Mouse (Mus musculus): ENCODE measurements around the gene Sgsh. TPM values are rescaled to one million over a fixed set of nuclear protein-coding genes. Genes with fewer than 3 reads are reported as not detected.

Sgsh gene
- polyA plus RNA-seq, 1 experiment from 2014 or later: 6.4 TPM

DNA sequence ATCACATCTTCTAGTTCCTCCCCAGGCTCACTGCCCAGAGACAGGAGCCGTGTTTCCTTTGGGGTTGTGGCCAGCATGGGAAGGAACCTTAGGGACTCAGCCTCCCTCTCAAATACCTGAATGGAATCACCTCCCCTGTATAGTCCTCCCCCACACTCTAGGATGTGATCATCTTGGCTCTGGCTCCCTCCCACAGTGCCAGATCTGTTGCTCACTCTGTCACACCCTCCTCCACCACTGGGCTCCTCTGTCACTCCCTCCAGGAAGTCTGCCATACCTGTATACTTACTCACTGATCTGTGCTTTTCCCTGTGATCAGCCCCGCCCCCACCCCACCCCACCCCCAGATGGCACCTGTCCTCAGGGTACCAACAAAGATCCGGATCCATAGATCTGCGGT is 24.7 kb downstream of the Sgsh start:
- Histone ChIP-seq H3K27me3 (ENCODE audit: low read depth, poor library complexity, severe bottlenecking) (peaks cover 8% of the 10 kb centered on the region; the same call in 1 of the 2 replicates), H3K4me1 (0 out of 2 replicates have a peak, but pooled peaks cover 3% of the 10 kb centered on the region), H3K27ac (replicated peaks) (no peak overlapping the region), H3K4me3 (no peak overlapping the region), H3K9me3 (replicated peaks) (no peaks in the 10 kb centered on the region), H3K36me3 (no peaks in the 10 kb centered on the region)
- no peak for DNase-seq (ENCODE audit: low spot score)
- WGBS: 72% methylated on average over 4 of the region's 4 CpGs

DNA sequence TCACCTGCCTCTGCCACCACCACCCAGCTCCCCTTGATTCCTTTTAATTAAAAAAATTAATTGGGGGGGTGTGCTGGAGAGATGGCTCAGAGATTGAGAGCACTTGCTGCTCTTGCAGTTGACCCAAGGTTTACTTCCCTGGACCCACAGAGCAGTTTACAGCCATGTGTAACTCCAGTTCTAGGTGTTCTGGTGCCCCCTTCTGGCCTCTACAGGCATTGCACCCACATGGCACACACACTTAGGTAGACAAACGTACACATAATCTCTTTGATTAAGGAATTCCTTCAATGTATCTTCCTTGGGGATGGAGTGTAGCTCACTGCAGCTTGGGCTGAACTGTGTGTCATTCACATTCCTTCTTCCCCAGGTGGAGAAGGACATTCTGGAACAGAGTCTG is 30.3 kb downstream of the Sgsh start:
- Histone ChIP-seq H3K4me3 (no peak overlapping the region), H3K4me1 (no peaks in the 10 kb centered on the region), H3K9me3 (replicated peaks) (peaks cover 8% of the 10 kb centered on the region; the same call in 1 of the 2 replicates), H3K27me3 (ENCODE audit: low read depth, poor library complexity, severe bottlenecking) (peaks cover 5% of the 10 kb centered on the region), H3K27ac (replicated peaks) (no peak overlapping the region), H3K36me3 (no peaks in the 10 kb centered on the region)
- WGBS: 81% methylated on average over 1 of the region's 1 CpGs
- DNase-seq (ENCODE audit: low spot score): no peak

DNA sequence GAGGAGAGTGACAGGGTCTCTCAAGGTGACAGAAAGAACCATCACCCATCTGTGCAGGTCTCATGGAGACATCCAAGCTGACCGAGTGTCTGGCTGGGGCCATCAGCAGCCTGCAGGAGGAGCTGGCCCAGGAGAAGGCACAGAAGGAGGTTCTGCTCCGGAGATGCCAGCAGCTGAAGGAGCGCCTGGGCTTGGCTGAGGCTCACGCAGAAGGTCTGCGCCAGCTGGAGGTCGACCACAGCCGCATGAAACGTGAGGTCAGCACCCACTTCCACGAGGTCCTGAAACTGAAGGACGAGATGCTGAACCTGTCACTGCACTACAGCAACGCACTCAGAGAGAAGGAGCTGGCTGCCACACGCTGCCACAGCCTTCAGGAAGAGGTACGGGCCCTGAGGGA is 32.8 kb downstream of the Sgsh start:
- Histone ChIP-seq H3K27me3 (ENCODE audit: low read depth, poor library complexity, severe bottlenecking) (peaks cover 5% of the 10 kb centered on the region), H3K4me3 (no peak overlapping the region), H3K36me3 (no peaks in the 10 kb centered on the region), H3K27ac (replicated peaks) (no peak overlapping the region), H3K9me3 (replicated peaks) (peaks cover 8% of the 10 kb centered on the region; the same call in 1 of the 2 replicates), H3K4me1 (no peaks in the 10 kb centered on the region)
- 84% methylated on average over 13 of the region's 13 CpGs for WGBS
- DNase-seq (ENCODE audit: low spot score): no peak

DNA sequence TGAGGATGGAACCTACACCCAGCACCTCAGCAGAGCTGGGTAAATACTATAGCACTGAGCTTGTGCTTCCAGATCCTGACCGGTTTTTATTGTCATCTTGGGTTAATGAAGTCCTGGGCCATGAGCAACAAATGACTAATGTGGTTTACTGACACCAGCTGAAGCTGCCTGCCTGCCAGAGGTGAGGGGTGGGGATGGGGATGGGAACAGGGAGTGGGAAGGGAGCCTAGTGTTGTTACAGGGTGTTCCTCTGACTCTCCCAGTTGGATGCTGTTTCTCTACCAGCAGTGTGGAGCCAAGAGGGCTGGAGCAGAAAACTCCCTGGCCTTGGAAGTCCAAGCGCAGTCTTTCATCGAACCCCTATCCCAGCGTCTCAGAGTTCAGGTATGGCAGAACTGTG is 38.6 kb downstream of the Sgsh start:
- Histone ChIP-seq H3K4me3 (no peak overlapping the region), H3K27ac (replicated peaks) (no peak overlapping the region), H3K9me3 (replicated peaks) (no peaks in the 10 kb centered on the region), H3K36me3 (no peaks in the 10 kb centered on the region), H3K27me3 (ENCODE audit: low read depth, poor library complexity, severe bottlenecking) (no peaks in the 10 kb centered on the region), H3K4me1 (no peaks in the 10 kb centered on the region)
- DNase-seq (ENCODE audit: low spot score): no peak
- 91% methylated on average over 4 of the region's 4 CpGs for WGBS

DNA sequence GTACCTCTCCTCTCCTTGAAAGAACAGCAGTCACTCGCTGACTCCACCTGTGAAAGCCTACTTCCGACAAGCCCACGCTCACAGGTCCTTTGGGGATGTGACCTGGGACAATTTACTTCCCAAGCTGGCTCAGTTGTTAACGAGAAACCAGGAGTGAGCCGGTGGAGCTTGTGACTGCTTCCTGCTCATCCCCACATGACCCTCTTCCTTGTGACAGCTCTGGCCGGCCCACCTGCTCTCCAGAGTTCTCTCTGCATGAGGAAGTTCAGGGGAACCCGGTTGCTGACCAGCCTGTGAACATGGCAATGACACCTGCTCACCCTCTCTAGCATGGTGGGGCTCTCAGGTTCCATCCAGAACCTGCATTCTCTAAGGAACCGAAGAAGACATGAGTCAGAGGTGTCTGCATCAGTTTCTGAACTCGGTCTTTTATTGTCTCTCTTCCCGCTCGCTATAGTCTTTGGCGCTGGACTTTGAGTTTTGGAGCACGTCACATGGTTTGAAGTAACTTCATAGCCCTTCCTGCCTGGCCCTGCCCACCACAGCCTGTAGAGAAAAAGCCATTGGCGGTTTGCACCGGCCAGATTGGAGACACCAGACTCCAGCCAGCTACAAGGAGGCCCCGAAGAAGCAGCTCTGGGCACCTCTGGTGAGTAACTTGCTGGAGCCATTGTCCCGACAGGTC is 40.9 kb downstream of the Sgsh start:
- H3K4me1 ChIP-seq: no peaks in the 10 kb centered on the region
- no peak overlapping the region for H3K4me3 ChIP-seq
- no peaks in the 10 kb centered on the region for H3K9me3 ChIP-seq (replicated peaks)
- no peak for DNase-seq (ENCODE audit: low spot score)
- H3K27ac ChIP-seq (replicated peaks): no peak overlapping the region
- no peaks in the 10 kb centered on the region for H3K36me3 ChIP-seq
- H3K27me3 ChIP-seq (ENCODE audit: low read depth, poor library complexity, severe bottlenecking): 0 out of 2 replicates have a peak, but pooled peaks cover 6% of the 10 kb centered on the region
- WGBS: 84% methylated on average over 17 of the region's 17 CpGs

DNA sequence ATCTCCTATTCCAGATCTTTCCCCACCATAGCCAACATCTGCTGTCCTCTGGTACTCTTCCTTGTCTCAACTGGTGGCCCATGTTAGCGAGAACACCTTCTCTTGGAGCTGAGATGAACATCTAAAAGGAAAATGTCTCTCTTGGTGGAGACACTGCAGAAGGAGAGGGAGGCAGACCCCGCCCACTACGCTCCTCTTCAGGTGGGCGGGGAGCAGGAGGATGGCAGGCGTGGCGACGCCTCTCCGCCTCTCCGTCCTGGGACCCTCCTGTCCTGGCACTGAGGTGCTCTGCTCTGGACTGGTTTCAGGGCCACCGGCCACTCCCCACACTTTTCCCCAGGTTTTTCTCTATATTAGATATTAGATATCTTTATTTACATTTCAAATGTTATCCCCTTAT is 44.7 kb downstream of the Sgsh start:
- DNase-seq (ENCODE audit: low spot score): no peak
- peaks cover 18% of the 10 kb centered on the region; the same call in 1 of the 2 replicates for H3K27me3 ChIP-seq (ENCODE audit: low read depth, poor library complexity, severe bottlenecking)
- H3K36me3 ChIP-seq: no peaks in the 10 kb centered on the region
- no peaks in the 10 kb centered on the region for H3K9me3 ChIP-seq (replicated peaks)
- WGBS: 18% methylated on average over 10 of the region's 10 CpGs
- H3K27ac ChIP-seq (replicated peaks): no peak overlapping the region
- H3K4me1 ChIP-seq: peaks cover 22% of the 10 kb centered on the region
- no peak overlapping the region for H3K4me3 ChIP-seq

DNA sequence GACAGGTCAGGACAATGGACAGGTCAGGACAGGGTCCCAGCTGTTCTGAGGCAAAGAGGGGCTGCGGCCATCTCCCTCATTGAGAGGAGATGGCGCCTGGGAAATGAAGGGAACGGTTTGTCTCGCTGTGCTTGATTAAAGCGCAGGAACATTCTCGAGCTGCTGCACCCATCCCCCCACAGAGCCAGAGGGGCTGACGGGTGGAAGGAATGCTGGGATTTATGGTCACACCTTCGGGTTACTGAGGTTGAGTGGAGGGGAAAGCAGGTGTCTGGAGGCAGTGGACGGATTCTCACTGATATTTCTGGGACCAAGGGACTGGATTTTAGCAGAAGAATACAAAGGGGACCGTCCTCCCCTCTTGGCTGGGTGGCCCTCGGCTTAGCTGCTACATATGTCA is 47.4 kb downstream of the Sgsh start:
- peaks cover 28% of the 10 kb centered on the region for H3K27me3 ChIP-seq (ENCODE audit: low read depth, poor library complexity, severe bottlenecking)
- H3K36me3 ChIP-seq: no peaks in the 10 kb centered on the region
- DNase-seq (ENCODE audit: low spot score): no peak
- no peak overlapping the region for H3K27ac ChIP-seq (replicated peaks)
- peaks cover 29% of the 10 kb centered on the region for H3K4me1 ChIP-seq
- H3K9me3 ChIP-seq (replicated peaks): no peaks in the 10 kb centered on the region
- H3K4me3 ChIP-seq: no peak overlapping the region
- 37% methylated on average over 11 of the region's 11 CpGs for WGBS

DNA sequence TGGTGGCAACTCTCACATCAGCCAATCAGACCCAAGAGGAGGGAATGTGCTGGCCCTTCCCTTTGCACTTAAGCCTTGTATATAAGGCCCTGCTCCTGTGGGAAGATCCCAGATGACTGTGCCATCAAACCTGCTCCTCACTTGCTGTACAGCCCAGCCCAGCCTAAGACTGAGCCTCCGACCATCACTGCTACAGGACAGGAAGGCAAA is 47.8 kb downstream of the Sgsh start, which contains the start of gene Card14:
Gene Card14 (plus strand): TSS at position 111 of the 210 bp plus-strand sequence.
- H3K27ac ChIP-seq (replicated peaks): no peak within 1 kb of the TSS
- 69% methylated on average over 1 of the region's 1 CpGs for WGBS
- no peak within 1 kb of the TSS for H3K4me3 ChIP-seq
- peaks cover 28% of the 10 kb centered on the region for H3K27me3 ChIP-seq (ENCODE audit: low read depth, poor library complexity, severe bottlenecking)
- peaks cover 29% of the 10 kb centered on the region for H3K4me1 ChIP-seq
- no peaks in the 10 kb centered on the region for H3K9me3 ChIP-seq (replicated peaks)
- H3K36me3 ChIP-seq: no peaks in the 10 kb centered on the region
- DNase-seq (ENCODE audit: low spot score): no peak

DNA sequence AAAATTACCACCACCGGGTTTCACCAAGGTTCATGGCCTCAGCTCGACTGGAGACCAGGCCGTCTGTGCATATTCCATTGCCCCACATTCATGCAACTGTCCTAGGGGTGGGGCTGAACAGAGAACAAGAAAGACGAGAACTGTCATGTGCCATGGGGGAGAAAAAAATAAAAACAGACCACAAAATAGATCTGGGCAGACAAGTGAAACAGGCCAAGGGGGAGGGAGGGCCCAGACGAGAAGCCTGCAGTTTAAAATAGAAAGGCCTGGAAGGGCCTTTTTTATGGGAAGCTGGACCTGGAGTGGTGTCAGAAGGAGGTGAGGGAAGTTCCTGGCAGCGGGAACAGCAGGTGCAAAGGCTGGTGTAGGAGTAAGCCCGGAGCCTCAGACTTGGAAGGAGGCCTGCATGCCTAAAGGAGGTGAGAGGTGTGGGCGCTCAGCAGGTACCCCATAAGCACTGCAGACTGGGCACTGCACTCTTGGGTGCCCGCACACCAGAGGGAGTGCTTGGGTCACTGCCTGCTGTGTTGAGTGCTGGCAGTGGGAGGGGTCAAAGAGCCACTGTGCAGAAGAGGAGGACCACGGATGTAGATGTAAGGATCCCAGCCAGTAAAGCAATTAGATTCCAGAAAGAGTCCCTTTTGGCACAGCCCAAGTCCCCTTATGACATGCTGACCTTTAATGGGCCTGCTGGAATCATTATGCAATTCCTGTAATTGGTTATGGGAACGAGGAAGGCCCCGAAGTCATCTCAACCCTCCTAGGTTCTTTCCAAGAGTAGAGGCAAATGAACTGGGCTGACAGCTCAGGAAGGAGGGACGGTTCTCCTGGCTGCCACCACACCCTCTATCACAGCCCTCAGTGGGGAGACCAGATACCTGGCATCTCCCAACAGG is 48.3 kb downstream of the Sgsh start:
- no peak for DNase-seq (ENCODE audit: low spot score)
- Histone ChIP-seq H3K36me3 (no peaks in the 10 kb centered on the region), H3K27me3 (ENCODE audit: low read depth, poor library complexity, severe bottlenecking) (peaks cover 28% of the 10 kb centered on the region), H3K4me3 (no peak overlapping the region), H3K9me3 (replicated peaks) (no peaks in the 10 kb centered on the region), H3K27ac (replicated peaks) (no peak overlapping the region), H3K4me1 (peaks cover 29% of the 10 kb centered on the region)
- 71% methylated on average over 13 of the region's 13 CpGs for WGBS

DNA sequence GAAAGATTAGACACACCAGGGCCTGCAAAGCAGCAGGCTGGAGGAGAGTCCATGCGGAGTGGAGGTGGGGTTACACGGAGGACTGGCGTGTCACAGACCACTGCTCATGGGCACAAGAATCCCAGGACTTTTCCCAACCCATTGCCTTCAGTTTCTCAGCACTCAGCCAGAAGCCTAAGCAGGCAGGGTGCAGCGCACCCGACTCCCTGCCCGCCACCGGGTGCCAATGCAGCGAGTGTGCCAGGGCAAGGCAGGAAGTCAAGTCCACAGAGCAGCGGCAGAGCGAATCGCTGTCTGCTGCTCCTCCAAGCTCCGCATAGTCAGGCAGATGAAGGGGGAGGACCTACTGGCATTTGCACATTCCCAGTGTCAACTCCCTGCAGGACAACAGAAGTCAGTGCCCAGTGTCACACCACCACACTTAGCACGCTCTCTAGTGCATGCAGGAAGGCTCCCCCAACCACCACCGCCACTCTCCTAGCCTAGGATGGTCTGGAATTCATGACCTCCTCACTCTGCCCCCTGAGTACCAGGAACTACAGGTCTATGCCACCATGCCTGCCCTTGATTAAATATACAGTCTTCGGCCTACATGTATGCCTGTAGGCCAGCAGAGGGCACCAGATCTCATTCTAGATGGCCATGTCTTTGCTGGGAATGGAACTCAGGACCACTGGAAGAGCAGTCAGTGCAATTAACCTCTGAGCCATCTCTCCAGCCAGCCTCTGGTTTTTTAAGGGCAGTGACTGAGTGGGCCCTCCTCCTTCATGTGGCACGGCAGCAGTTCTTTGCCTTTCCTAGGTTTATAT is 50.2 kb downstream of the Sgsh start:
- H3K9me3 ChIP-seq (replicated peaks): no peaks in the 10 kb centered on the region
- H3K27ac ChIP-seq (replicated peaks): no peak overlapping the region
- peaks cover 27% of the 10 kb centered on the region for H3K27me3 ChIP-seq (ENCODE audit: low read depth, poor library complexity, severe bottlenecking)
- DNase-seq (ENCODE audit: low spot score): peak; percentile 57
- 44% methylated on average over 16 of the region's 16 CpGs for WGBS
- H3K4me1 ChIP-seq: peaks cover 42% of the 10 kb centered on the region
- no peaks in the 10 kb centered on the region for H3K36me3 ChIP-seq
- no peak overlapping the region for H3K4me3 ChIP-seq

DNA sequence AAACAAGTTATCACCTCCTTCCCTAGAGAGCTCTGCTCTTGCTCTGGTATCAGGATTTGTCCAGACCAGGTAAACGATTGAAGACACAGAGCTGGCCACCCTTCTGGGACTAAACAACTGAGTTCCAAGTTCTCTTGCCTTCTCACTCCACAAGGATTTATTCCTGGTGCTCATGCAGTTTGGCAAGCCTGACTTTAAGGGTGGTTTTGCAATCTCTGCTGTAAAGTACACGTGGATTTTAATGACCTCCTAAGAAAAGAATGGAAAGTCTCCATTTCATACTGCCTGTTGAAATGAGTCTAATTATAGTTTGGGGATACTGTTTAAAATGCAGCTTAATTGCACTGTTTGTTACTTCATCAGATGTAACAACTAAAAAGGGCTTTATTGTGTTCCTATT is 54.4 kb downstream of the Sgsh start:
- DNase-seq (ENCODE audit: low spot score): no peak
- Histone ChIP-seq H3K27me3 (ENCODE audit: low read depth, poor library complexity, severe bottlenecking) (peaks cover 9% of the 10 kb centered on the region; the same call in 1 of the 2 replicates), H3K4me3 (peak overlapping the region; percentile 94), H3K27ac (replicated peaks) (peak overlapping the region; percentile 95), H3K4me1 (peaks cover 38% of the 10 kb centered on the region), H3K36me3 (peaks cover 25% of the 10 kb centered on the region), H3K9me3 (replicated peaks) (no peaks in the 10 kb centered on the region)
- 41% methylated on average over 2 of the region's 2 CpGs for WGBS

DNA sequence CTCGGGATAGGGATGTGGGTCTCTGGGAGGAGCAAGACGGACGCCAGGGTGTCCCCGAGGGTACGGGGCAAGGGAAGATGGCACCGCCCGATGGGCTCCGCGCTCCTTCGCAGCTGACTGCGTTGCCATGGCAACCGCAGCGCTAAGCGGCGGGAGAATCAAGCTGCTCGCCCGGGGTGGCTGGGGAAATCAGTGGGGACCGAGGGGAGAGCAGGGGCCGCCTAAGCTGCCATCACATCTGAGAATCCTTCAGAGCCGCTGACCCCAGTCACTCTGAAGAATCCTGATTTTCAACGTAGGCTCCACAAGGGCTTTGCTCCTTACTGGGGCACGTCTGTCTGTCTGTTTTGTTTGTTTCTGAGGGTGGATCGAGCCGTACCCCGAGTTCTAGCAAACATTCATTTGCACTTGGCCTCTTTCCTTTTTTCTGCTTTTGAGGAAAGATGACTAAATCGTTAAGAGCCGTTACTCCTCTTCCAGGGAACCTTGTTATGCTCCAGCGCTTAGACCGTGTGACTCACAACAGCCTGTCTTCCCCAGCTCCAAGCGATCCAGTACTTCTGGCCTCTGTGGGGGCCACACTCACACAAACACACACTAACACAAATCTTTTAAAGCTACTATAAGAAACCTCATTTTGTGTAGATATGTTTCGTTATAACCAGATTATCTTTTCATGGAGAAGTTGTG is 54.9 kb downstream of the Sgsh start:
- Histone ChIP-seq H3K27me3 (ENCODE audit: low read depth, poor library complexity, severe bottlenecking) (peaks cover 9% of the 10 kb centered on the region; the same call in 1 of the 2 replicates), H3K9me3 (replicated peaks) (no peaks in the 10 kb centered on the region), H3K36me3 (peaks cover 31% of the 10 kb centered on the region), H3K4me3 (peak overlapping the region; percentile 94), H3K27ac (replicated peaks) (peak overlapping the region; percentile 95), H3K4me1 (peaks cover 36% of the 10 kb centered on the region)
- WGBS: 1% methylated on average over 31 of the region's 31 CpGs
- no peak for DNase-seq (ENCODE audit: low spot score)
